Mouse (Mus musculus): ENCODE data around the gene Fat2.

Fat2 gene

DNA sequence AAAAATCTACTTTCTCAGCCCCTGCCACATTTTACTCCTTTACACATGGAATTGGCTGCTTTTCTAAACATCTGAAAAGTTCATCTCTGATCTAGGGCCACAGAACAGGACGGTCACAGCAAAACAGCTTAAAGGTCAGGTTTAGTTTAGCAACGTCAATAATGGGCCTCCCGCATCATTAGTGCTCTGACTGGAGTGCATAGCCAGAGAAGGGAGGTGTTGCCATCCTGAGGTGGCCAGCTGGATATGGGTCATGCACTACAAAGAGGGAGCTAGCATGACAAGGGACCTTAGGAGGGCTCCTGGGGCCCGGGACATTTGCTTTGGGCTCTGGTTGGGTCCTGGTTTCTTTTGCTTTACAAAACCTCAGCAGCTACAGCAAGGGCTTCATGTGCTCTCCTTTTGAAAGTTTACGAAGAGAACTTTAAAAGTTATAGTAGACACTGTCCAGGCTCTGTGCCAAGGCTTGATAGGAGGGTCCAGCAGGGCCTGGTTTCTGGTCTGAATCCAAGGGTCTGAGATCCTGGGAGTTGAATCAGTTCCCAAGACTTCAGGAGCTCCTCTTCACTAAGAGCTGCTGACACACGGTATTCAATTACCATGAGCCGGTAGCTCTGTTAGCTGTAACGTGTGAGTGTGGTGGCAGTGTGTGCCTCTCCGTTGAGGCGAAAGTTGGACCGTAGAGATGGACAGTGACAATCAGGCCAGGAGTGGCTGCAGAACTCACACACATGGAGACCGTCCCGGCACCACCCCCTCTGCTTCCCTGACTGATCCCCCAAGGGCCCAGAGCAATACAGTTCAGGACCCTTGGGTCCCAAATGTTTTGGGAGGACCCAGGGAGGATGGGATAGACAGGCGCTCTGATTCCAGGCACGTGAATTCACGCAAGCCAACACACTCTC, 6.2 kb downstream of the Fat2 start:
- DNase-seq (ENCODE audit: low spot score), result no peak

DNA sequence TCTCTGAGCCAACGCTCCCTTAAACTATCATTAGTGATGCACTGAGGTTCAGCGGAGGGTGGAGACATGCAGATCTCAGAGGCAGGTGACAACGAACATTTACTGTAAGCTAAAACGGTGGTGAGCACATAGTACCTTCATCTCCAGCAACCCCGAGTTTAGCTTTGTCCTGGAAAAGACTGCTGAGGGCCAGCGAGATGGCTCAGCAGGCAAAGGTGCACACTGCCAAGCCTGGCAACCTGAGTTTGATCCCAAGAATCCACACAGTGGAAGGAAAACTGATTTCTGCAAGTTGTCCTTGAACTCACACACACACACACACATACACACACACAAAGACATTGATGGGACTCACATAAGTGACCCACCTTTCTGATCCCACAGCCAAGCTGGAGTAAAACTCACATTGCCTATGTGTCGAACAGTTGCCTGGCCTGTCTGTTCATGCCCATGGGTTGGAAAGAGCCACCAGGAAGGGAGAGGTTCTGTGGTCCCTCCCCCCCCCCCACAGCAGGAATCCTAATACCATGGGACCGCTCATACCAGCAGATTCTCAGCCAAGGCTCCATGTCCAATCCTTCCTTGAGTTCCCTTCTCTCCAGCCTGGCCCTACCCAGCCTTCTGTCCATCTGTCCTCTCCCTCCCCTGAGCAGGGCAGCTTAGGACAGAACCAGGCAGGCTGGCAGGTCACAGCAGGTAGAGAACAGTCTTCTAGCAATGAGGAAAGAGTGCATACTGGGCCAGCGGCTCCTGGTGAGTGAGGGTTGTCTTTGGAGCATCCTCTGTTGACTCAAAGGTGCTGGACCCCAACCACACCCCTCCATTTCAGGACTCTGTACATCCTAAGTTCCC, 8.6 kb downstream of the Fat2 start:
- DNase-seq (ENCODE audit: low spot score), result no peak

- DNase-seq (ENCODE audit: low spot score), result no peak
Observed at GRCm38 (mm10) chr11:55327111-55327510, 9.3 kb downstream of the Fat2 start.

DNA sequence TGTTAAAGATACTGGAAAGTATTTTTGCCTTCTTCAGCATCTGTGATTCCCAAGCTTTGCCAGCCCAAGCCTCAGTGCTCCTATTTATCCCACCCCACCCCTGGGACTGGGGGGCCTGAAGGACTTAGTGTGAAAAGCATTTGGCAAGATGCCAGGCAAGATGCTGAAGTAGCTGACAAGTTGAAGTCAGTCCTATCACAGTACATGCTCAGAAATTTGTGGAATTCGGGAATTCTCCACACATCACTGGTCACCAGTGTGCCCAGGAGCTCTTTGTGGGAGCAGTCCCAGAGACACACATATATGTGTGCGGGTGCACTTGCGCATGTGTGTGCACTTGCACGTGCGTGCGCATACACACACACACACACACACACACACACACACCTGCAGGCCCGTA, 10.2 kb downstream of the Fat2 start:
- DNase-seq (ENCODE audit: low spot score), result no peak

DNA sequence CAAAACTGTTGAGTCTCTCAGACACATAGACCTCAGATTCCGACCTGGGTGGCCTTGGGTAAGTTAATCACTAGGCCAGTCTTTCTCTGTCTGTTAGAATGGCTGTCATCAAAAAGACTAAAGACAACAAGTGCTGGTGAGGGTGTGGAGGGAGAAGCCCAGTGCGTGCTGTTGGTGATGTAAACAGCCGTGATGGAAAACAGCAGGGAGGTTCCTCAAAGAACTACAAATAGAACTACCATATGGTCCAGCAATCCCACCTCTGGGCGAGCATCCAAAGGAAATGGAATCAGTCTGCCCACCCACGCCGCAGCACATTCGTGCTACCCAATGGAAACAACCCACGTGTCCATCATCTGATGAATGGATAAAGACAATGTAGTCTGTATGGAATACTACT, 12.5 kb downstream of the Fat2 start:
- no peak for DNase-seq (ENCODE audit: low spot score)

DNA sequence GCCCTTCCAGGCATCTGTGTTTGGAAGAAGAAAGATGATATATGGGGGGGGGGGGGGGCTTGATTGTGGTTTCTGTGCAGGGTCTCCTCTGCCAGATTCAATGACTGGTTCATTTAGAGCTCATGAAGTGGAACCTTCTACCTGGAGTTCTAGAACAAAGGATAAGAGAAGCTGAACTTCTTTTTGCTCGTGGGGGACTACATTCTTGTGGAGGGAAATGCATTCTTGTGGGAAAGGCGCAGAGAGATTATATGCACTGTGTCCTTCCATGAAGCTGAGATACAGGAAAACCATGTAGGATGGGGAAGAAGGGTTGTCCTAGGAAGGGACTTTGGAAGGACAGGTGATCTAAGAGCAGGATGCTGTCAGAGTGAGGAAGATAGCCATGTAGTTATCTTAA, 15.4 kb downstream of the Fat2 start:
- DNase-seq (ENCODE audit: low spot score), result no peak

DNA sequence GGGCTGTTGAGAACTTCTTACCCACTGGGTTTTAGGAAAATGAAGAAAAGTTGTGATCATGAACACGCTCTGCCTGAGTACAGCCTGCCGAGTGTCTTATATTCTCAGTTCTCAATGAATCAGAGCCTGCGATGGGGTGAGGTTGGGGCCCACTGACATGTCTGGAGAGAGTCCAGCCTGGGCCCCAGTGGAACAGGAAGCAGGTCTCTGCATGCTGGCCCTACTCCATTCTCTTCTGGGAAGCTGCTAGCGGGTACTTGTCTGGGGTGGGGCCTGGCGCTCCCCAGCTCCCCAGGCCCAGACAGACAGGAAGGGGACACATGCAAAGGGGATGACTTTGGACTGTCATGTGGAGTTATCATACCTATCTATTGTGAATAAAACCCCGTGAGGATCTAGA, 20.4 kb downstream of the Fat2 start:
- DNase-seq (ENCODE audit: low spot score), result no peak

DNA sequence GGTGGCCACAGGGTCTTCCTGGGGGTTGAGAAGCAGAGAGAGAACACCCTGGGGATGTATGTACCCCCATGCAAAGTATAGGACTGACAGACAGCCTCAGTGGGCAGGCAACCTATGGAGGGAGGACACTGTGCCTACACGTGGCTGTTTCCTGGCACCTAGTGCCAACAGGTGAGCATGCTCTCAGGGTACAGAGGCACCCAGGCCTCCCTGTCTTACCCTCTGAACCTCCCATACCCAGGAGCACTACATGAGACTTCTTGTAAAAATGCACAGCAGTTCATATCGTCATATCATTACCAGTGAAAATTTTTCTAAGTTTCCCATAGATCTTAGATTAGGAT, 21.7 kb downstream of the Fat2 start:
- no peak for DNase-seq (ENCODE audit: low spot score)

- no peak for DNase-seq (ENCODE audit: low spot score)
Observed at GRCm38 (mm10) chr11:55313768-55314703, 22.3 kb downstream of the Fat2 start.

DNA sequence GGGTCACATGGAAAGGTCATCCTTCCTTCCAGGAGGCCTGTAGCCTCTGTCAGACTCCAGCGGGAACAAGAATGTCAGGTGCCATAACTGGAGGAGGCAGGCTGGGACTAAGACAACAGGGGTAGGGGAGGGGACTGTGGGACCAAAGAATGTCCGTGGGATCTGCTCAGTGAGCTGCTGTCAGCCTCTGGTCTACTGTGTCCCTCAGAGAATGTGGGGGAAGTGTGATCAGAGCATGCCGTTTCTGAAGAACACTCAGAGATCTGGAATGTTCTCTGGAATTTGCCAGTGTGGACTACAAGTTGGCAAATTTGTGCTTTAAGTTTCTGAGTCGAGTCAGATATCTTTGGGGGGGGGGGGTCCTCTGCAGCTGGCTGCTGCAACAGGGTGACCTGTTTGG, 34.0 kb downstream of the Fat2 start:
- no peak for DNase-seq (ENCODE audit: low spot score)

GRCm38 (mm10) chr11:55293179-55293578, 43.2 kb downstream of the Fat2 start:
- no peak for DNase-seq (ENCODE audit: low spot score)

- no peak for DNase-seq (ENCODE audit: low spot score)
Observed at GRCm38 (mm10) chr11:55291901-55292300, 44.5 kb downstream of the Fat2 start.

- no peak for DNase-seq (ENCODE audit: low spot score)
Observed at GRCm38 (mm10) chr11:55289851-55290391, 46.4 kb downstream of the Fat2 start.

GRCm38 (mm10) chr11:55274756-55275155, 61.6 kb downstream of the Fat2 start:
- no peak for DNase-seq (ENCODE audit: low spot score)

DNA sequence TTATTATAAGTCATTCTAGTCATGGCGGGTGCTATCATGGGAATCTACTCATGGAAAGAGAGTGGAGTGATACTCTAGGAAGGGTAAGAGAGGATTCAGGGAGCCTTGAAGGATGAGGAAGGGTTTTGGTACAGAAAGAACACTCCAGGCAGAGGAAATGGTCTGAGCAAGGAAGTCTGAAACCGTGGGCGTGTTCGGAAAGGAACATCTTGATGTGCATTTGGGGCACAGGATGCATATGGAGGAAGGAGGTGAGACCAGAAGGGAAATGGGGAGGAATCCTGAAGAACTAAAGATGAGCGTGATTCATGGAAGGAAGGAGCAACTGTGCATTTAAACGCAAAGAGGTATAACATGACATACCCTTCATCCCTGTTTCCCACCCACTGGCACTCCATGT, 67.8 kb downstream of the Fat2 start:
- no peak for DNase-seq (ENCODE audit: low spot score)

- no peak for DNase-seq (ENCODE audit: low spot score)
Observed at GRCm38 (mm10) chr11:55265647-55266046, 70.7 kb downstream of the Fat2 start.

- DNase-seq (ENCODE audit: low spot score), result no peak
Observed at GRCm38 (mm10) chr11:55264318-55264717, 72.0 kb downstream of the Fat2 start.

- no peak for DNase-seq (ENCODE audit: low spot score)
Observed at GRCm38 (mm10) chr11:55262000-55262399, 74.4 kb downstream of the Fat2 start.

DNA sequence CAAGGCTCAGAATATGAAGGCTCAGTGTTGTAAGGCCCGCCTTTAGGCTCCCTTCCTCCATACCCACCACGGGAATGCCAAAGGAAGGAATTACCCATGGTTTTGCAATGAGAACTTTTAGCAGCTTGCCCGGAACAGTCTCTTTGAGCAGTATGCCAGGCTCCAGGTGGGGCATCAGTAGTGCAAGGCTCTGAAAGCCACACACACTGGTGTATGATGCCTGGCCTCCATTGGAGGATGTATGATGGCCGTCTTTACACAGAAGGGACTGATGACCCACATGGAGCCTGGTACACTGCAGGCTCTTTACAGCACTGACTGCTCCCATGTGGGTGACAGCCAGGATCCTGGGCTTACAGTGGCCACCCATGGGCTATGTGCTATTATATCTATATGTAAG, 75.3 kb downstream of the Fat2 start:
- DNase-seq (ENCODE audit: low spot score), result no peak

DNA sequence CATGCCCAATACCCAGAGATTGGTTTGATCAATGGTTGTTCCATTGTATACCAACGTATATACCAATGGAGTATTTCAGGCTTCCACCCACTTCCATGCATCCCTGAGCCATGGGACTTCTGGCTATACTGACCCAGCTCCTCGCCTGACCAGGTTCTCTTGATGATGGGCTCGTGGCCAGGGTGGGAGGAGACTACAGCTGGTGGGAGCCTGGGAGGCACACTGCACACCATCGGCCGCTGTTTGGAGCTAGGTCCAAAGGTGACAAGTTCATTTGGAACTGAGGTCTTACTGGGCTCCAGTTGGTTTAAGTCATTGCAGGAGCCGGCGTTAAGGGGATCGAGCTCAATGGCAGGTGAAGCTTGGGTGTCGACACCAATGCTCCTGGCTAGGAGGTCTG, 83.0 kb downstream of the Fat2 start:
- DNase-seq (ENCODE audit: low spot score), result no peak

- DNase-seq (ENCODE audit: low spot score), result no peak
Observed at GRCm38 (mm10) chr11:55250527-55250926, 85.8 kb downstream of the Fat2 start.

GRCm38 (mm10) chr11:55240556-55240955, 95.8 kb downstream of the Fat2 start:
- DNase-seq (ENCODE audit: low spot score), result peak; percentile 26
